Mouse (Mus musculus) limb, embryonic 13.5 days (tissue): ENCODE measurements around the gene Klhdc8a. TPM values are rescaled to one million over a fixed set of nuclear protein-coding genes. Genes with fewer than 3 reads are reported as not detected.
A peak's percentile ranks its signal among the peaks of the same experiment; 100 is the strongest.

ENCODE experiments used
- ATAC-seq: fragments of 200-750 bp; cut with Nextera tagmentation; 2 replicates; pipeline ENCODE4 v1.8.0; 2017; ENCODE audit warnings: low read depth, moderate number of reproducible peaks, moderate TSS enrichment; ENCODE audit not compliant: low FRiP score
- H3K27ac ChIP-seq: fragments of 300-500 bp; sonication (generic); 2 replicates; pipeline ENCODE4 v1.5.1; 2015; ENCODE audit warnings: inconsistent platforms, mild to moderate bottlenecking, moderate library complexity
- H3K27me3 ChIP-seq: fragments of 300-500 bp; sonication (generic); 2 replicates; pipeline ENCODE4 v1.6.1; 2015; ENCODE audit warnings: mild to moderate bottlenecking, inconsistent platforms
- H3K36me3 ChIP-seq: fragments of 300-500 bp; sonication (generic); 2 replicates; pipeline ENCODE4 v1.6.1; 2015; ENCODE audit warnings: inconsistent platforms, mild to moderate bottlenecking, moderate library complexity
- H3K4me1 ChIP-seq: fragments of 300-500 bp; sonication (generic); 2 replicates; pipeline ENCODE4 v1.6.1; 2015; ENCODE audit warnings: inconsistent platforms
- H3K4me2 ChIP-seq: fragments of 300-500 bp; sonication (generic); replicated peaks from 2 replicates; pipeline ENCODE4 v1.6.1; 2015; ENCODE audit warnings: inconsistent platforms, mild to moderate bottlenecking, moderate library complexity
- H3K4me3 ChIP-seq: fragments of 300-500 bp; sonication (generic); 2 replicates; pipeline ENCODE4 v1.5.1; 2015; ENCODE audit warnings: moderate library complexity, mild to moderate bottlenecking, inconsistent platforms
- H3K9ac ChIP-seq: fragments of 300-500 bp; sonication (generic); 2 replicates; pipeline ENCODE4 v1.6.1; 2015; ENCODE audit warnings: mild to moderate bottlenecking, inconsistent platforms
- H3K9me3 ChIP-seq: fragments of 300-500 bp; sonication (generic); 2 replicates; pipeline ENCODE4 v1.6.1; 2016; ENCODE audit warnings: inconsistent platforms
- WGBS: fragments of 180-500 bp; shearing (Covaris S2); methylation state at CpG from one replicate; pipeline ENCODE4 v1.1.7; 2015; 5-methylcytosine and 5-hydroxymethylcytosine counted together
- polyA plus RNA-seq: library from polyadenylated mRNA; unstranded; fragments of >200 nt; fragmentation: Nextera tagmentation; extraction: Ambion mirVana; gene quantifications from 2 replicates; pipeline ENCODE4 v1.2.1, GENCODE M21; 2015

Gene Klhdc8a
- polyA plus RNA-seq, 1 experiment from 2014 or later = 0.09 TPM

- Histone ChIP-seq H3K36me3 (no peaks in the 10 kb centered on the region), H3K4me2 (peak overlapping the region; percentile 25; the same call in 1 of the 2 replicates), H3K27ac (peak overlapping the region; percentile 56; the same call in 1 of the 2 replicates), H3K4me3 (no peak overlapping the region), H3K4me1 (peaks cover 27% of the 10 kb centered on the region), H3K27me3 (peaks cover 28% of the 10 kb centered on the region), H3K9me3 (no peaks in the 10 kb centered on the region), H3K9ac (no peak overlapping the region)
- no peak; the same call in 1 of the 2 replicates for ATAC-seq
- 26% methylated on average over 21 of the region's 21 CpGs for WGBS
Measured at GRCm38 (mm10) chr1:132292318-132293129, 5.9 kb upstream of the Klhdc8a start.

- H3K4me3 ChIP-seq = no peak overlapping the region
- peaks cover 35% of the 10 kb centered on the region for H3K4me1 ChIP-seq
- no peaks in the 10 kb centered on the region for H3K9me3 ChIP-seq
- no peak overlapping the region for H3K9ac ChIP-seq
- H3K27ac ChIP-seq = no peak overlapping the region
- WGBS = 76% methylated on average over 7 of the region's 7 CpGs
- ATAC-seq = no peak
- H3K27me3 ChIP-seq = peaks cover 58% of the 10 kb centered on the region
- H3K36me3 ChIP-seq = no peaks in the 10 kb centered on the region
- H3K4me2 ChIP-seq = no peak overlapping the region
Measured at GRCm38 (mm10) chr1:132295506-132295905, 2.9 kb upstream of the Klhdc8a start.

- H3K4me3 ChIP-seq = no peak overlapping the region
- H3K36me3 ChIP-seq = no peaks in the 10 kb centered on the region
- H3K27ac ChIP-seq = no peak overlapping the region
- ATAC-seq = no peak
- H3K9me3 ChIP-seq = no peaks in the 10 kb centered on the region
- peaks cover 32% of the 10 kb centered on the region for H3K4me1 ChIP-seq
- no peak overlapping the region for H3K9ac ChIP-seq
- WGBS = 72% methylated on average over 3 of the region's 3 CpGs
- H3K4me2 ChIP-seq = no peak overlapping the region
- peaks cover 63% of the 10 kb centered on the region for H3K27me3 ChIP-seq
Measured at GRCm38 (mm10) chr1:132296051-132296450, 2.4 kb upstream of the Klhdc8a start.

GRCm38 (mm10) chr1:132298801-132299464, 507 bp downstream of the Klhdc8a start:
- Histone ChIP-seq H3K27me3 (peaks cover 85% of the 10 kb centered on the region), H3K4me2 (peak overlapping the region; percentile 100), H3K4me3 (peak overlapping the region; percentile 59), H3K4me1 (peaks cover 12% of the 10 kb centered on the region), H3K27ac (no peak overlapping the region), H3K9ac (peak overlapping the region; percentile 72), H3K9me3 (no peaks in the 10 kb centered on the region), H3K36me3 (no peaks in the 10 kb centered on the region)
- WGBS = under 1% methylated on average over 70 of the region's 71 CpGs
- peak; percentile 37; the same call in 1 of the 2 replicates for ATAC-seq

- Histone ChIP-seq H3K27me3 (peaks cover 85% of the 10 kb centered on the region), H3K4me2 (0 out of 2 replicates have a peak overlapping the region, but pooled peaks have one; percentile 100), H3K27ac (no peak overlapping the region), H3K9ac (no peak overlapping the region), H3K36me3 (no peaks in the 10 kb centered on the region), H3K4me3 (no peak overlapping the region), H3K4me1 (peaks cover 12% of the 10 kb centered on the region), H3K9me3 (no peaks in the 10 kb centered on the region)
- no peak for ATAC-seq
- WGBS = 77% methylated on average over 5 of the region's 5 CpGs
Measured at GRCm38 (mm10) chr1:132299744-132300143, 1.3 kb downstream of the Klhdc8a start.

- no peak overlapping the region for H3K27ac ChIP-seq
- H3K27me3 ChIP-seq = peaks cover 86% of the 10 kb centered on the region
- no peaks in the 10 kb centered on the region for H3K9me3 ChIP-seq
- H3K4me2 ChIP-seq = no peak overlapping the region
- H3K36me3 ChIP-seq = no peaks in the 10 kb centered on the region
- peaks cover 12% of the 10 kb centered on the region for H3K4me1 ChIP-seq
- H3K9ac ChIP-seq = no peak overlapping the region
- 93% methylated on average over 5 of the region's 5 CpGs for WGBS
- no peak overlapping the region for H3K4me3 ChIP-seq
- ATAC-seq = no peak
Measured at GRCm38 (mm10) chr1:132301242-132301641, 2.8 kb downstream of the Klhdc8a start.

- Histone ChIP-seq H3K4me2 (no peak overlapping the region), H3K9me3 (no peaks in the 10 kb centered on the region), H3K4me1 (peaks cover 12% of the 10 kb centered on the region), H3K4me3 (no peak overlapping the region), H3K27ac (no peak overlapping the region), H3K9ac (no peak overlapping the region), H3K27me3 (peaks cover 74% of the 10 kb centered on the region), H3K36me3 (no peaks in the 10 kb centered on the region)
- 77% methylated on average over 9 of the region's 9 CpGs for WGBS
- ATAC-seq = no peak
Measured at GRCm38 (mm10) chr1:132302341-132302866, 4.0 kb downstream of the Klhdc8a start.

GRCm38 (mm10) chr1:132304618-132305214, 6.3 kb downstream of the Klhdc8a start:
- ATAC-seq = no peak

GRCm38 (mm10) chr1:132306160-132306559, 7.7 kb downstream of the Klhdc8a start:
- Histone ChIP-seq H3K36me3 (no peaks in the 10 kb centered on the region), H3K4me3 (no peak overlapping the region), H3K4me2 (no peak overlapping the region), H3K4me1 (peaks cover 9% of the 10 kb centered on the region; the same call in 1 of the 2 replicates), H3K9ac (no peak overlapping the region), H3K27ac (no peak overlapping the region), H3K9me3 (no peaks in the 10 kb centered on the region), H3K27me3 (peaks cover 37% of the 10 kb centered on the region)
- ATAC-seq = no peak
- WGBS = 35% methylated on average over 4 of the region's 4 CpGs

More at GRCm38 (mm10) chr1:132304618-132305214, 6.3 kb downstream of the Klhdc8a start:
- no peak overlapping the region for H3K9ac ChIP-seq
- H3K27me3 ChIP-seq = peaks cover 51% of the 10 kb centered on the region
- 21% methylated on average over 9 of the region's 9 CpGs for WGBS
- H3K4me1 ChIP-seq = peaks cover 7% of the 10 kb centered on the region; the same call in 1 of the 2 replicates
- no peaks in the 10 kb centered on the region for H3K36me3 ChIP-seq
- H3K27ac ChIP-seq = no peak overlapping the region
- H3K4me3 ChIP-seq = no peak overlapping the region
- H3K4me2 ChIP-seq = no peak overlapping the region
- no peaks in the 10 kb centered on the region for H3K9me3 ChIP-seq

GRCm38 (mm10) chr1:132306808-132307207, 8.4 kb downstream of the Klhdc8a start:
- Histone ChIP-seq H3K9me3 (no peaks in the 10 kb centered on the region), H3K9ac (no peak overlapping the region), H3K27ac (no peak overlapping the region), H3K4me3 (no peak overlapping the region), H3K4me1 (peaks cover 9% of the 10 kb centered on the region; the same call in 1 of the 2 replicates), H3K27me3 (peaks cover 30% of the 10 kb centered on the region), H3K36me3 (no peaks in the 10 kb centered on the region), H3K4me2 (no peak overlapping the region)
- 18% methylated on average over 4 of the region's 4 CpGs for WGBS
- no peak for ATAC-seq

- Histone ChIP-seq H3K27me3 (peaks cover 26% of the 10 kb centered on the region; the same call in 1 of the 2 replicates), H3K4me2 (no peak overlapping the region), H3K36me3 (no peaks in the 10 kb centered on the region), H3K4me1 (peaks cover 9% of the 10 kb centered on the region; the same call in 1 of the 2 replicates), H3K4me3 (no peak overlapping the region), H3K9ac (no peak overlapping the region), H3K9me3 (no peaks in the 10 kb centered on the region), H3K27ac (no peak overlapping the region)
- WGBS = 87% methylated on average over 6 of the region's 6 CpGs
- no peak for ATAC-seq
Measured at GRCm38 (mm10) chr1:132307962-132308361, 9.5 kb downstream of the Klhdc8a start.

GRCm38 (mm10) chr1:132308674-132309073, 10.2 kb downstream of the Klhdc8a start:
- no peak overlapping the region for H3K4me2 ChIP-seq
- 89% methylated on average over 7 of the region's 7 CpGs for WGBS
- no peaks in the 10 kb centered on the region for H3K36me3 ChIP-seq
- H3K27me3 ChIP-seq = peaks cover 24% of the 10 kb centered on the region
- no peak for ATAC-seq
- no peak overlapping the region for H3K27ac ChIP-seq
- peaks cover 9% of the 10 kb centered on the region; the same call in 1 of the 2 replicates for H3K4me1 ChIP-seq
- H3K4me3 ChIP-seq = no peak overlapping the region
- no peak overlapping the region for H3K9ac ChIP-seq
- H3K9me3 ChIP-seq = no peaks in the 10 kb centered on the region
